Mouse (Mus musculus) heart, embryonic 13.5 days (tissue): ENCODE measurements around the gene Zdhhc17. TPM values are rescaled to one million over a fixed set of nuclear protein-coding genes. Genes with fewer than 3 reads are reported as not detected.
A peak's percentile ranks its signal among the peaks of the same experiment; 100 is the strongest.

Experiments used
- ATAC-seq: fragments of 200-750 bp; cut with Nextera tagmentation; 2 replicates; pipeline ENCODE4 v1.8.0; 2017; ENCODE audit warnings: moderate TSS enrichment; ENCODE audit not compliant: insufficient number of reproducible peaks, low FRiP score, low TSS enrichment; ENCODE audit errors: extremely low read depth
- H3K27ac ChIP-seq: fragments of 300-500 bp; sonication (generic); replicated peaks from 2 replicates; pipeline ENCODE4 v1.5.1; 2015; ENCODE audit warnings: moderate library complexity, mild to moderate bottlenecking, inconsistent platforms
- H3K27me3 ChIP-seq: fragments of 300-500 bp; sonication (generic); replicated peaks from 2 replicates; pipeline ENCODE4 v1.6.1; 2015; ENCODE audit warnings: mild to moderate bottlenecking, inconsistent platforms
- H3K36me3 ChIP-seq: fragments of 300-500 bp; sonication (generic); 2 replicates; pipeline ENCODE4 v1.6.1; 2015; ENCODE audit warnings: mild to moderate bottlenecking, inconsistent platforms
- H3K4me1 ChIP-seq: fragments of 300-500 bp; sonication (generic); 2 replicates; pipeline ENCODE4 v1.6.1; 2015; ENCODE audit warnings: inconsistent platforms
- H3K4me2 ChIP-seq: fragments of 300-500 bp; sonication (generic); 2 replicates; pipeline ENCODE4 v1.6.1; 2015; ENCODE audit warnings: inconsistent platforms, mild to moderate bottlenecking, moderate library complexity
- H3K4me3 ChIP-seq: fragments of 300-500 bp; sonication (generic); 2 replicates; pipeline ENCODE4 v1.5.1; 2015; ENCODE audit warnings: moderate library complexity, mild to moderate bottlenecking, inconsistent platforms
- H3K9ac ChIP-seq: fragments of 300-500 bp; sonication (generic); 2 replicates; pipeline ENCODE4 v1.6.1; 2015; ENCODE audit warnings: inconsistent platforms, mild to moderate bottlenecking, moderate library complexity
- H3K9me3 ChIP-seq: fragments of 300-500 bp; sonication (generic); 2 replicates; pipeline ENCODE4 v1.6.1; 2016; ENCODE audit warnings: inconsistent platforms
- WGBS: fragments of 180-500 bp; shearing (Covaris S2); methylation state at CpG from one replicate; pipeline ENCODE4 v1.1.7; 2015; ENCODE audit warnings: mixed read lengths; 5-methylcytosine and 5-hydroxymethylcytosine counted together
- polyA plus RNA-seq: library from polyadenylated mRNA; unstranded; fragments of >200 nt; fragmentation: Nextera tagmentation; extraction: Ambion mirVana; gene quantifications from 2 replicates; pipeline ENCODE4 v1.2.1, GENCODE M21; 2015

Gene Zdhhc17
- polyA plus RNA-seq, 1 experiment from 2014 or later, result 15.4 TPM

DNA sequence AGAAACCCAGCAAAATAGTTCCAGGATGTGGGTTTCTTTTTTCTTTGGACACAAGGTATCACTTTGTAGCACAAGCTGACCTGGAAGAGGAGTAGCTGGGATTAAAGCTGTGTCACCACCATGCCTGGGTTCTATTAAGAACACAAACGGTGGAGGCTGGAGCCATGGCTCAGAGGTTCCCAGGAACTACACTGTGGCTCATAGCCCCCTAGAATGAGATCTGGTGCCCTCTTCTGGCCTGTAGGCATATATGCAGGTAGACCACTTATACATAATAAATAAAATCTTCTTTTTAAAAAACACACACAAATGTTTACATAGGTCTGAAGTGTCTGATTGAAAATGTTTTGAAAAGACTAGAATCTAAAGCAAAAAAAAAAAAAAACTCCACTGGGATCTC is 33.9 kb downstream of the Zdhhc17 start:
- no peak for ATAC-seq
- 4% methylated on average over 1 of the region's 1 CpGs for WGBS
- Histone ChIP-seq H3K36me3 (peaks cover 49% of the 10 kb centered on the region), H3K27ac (no peak overlapping the region), H3K9me3 (no peaks in the 10 kb centered on the region), H3K4me3 (no peak overlapping the region), H3K4me2 (no peak overlapping the region), H3K4me1 (no peaks in the 10 kb centered on the region), H3K27me3 (no peaks in the 10 kb centered on the region), H3K9ac (no peak overlapping the region)

DNA sequence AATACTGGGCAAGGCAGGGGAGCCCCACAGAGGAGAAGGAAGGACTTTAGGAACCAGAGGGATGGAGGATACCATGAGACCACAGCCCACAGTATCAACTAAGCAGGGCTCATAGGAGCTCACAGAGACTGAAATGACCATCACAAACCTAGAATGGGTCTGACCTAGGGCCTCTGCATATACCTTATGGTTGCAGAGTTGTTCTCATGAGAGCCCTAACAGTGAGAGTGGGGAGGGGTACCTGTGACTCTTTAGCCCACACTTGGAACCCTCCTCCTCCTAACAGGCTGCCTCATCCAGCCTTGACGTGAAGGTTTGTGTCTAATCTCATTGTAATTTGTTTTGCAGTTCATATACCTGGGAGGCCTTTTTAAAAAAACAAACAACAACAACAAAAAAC is 35.1 kb downstream of the Zdhhc17 start:
- H3K27me3 ChIP-seq, result no peaks in the 10 kb centered on the region
- no peak for ATAC-seq
- 73% methylated on average over 1 of the region's 1 CpGs for WGBS

DNA sequence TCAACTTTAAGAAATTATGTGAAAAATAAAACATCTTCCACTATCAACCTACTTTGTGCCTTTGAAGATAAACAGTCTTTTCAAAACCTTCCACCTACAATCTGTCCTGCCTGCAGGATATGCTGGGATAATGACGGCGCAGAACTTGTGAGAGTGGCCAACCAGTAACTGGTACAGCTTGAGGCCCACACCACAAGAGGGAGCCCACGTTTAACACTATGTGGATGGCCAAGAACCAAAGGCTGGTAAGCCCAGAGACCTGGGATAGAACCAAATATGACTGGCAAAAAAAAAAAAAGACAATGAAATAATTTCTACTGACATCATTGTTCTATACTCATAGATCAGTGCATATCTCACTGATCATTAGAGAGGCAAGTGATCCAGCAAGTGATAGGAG is 35.5 kb downstream of the Zdhhc17 start:
- H3K9ac ChIP-seq, result no peak overlapping the region
- no peak for ATAC-seq
- H3K27me3 ChIP-seq, result no peaks in the 10 kb centered on the region
- no peaks in the 10 kb centered on the region for H3K4me1 ChIP-seq
- H3K4me3 ChIP-seq, result no peak overlapping the region
- no peaks in the 10 kb centered on the region for H3K9me3 ChIP-seq
- H3K4me2 ChIP-seq, result no peak overlapping the region
- H3K27ac ChIP-seq, result no peak overlapping the region
- 48% methylated on average over 3 of the region's 3 CpGs for WGBS
- peaks cover 50% of the 10 kb centered on the region for H3K36me3 ChIP-seq

More for the DNA sequence above, 35.1 kb downstream of the Zdhhc17 start:
- Histone ChIP-seq H3K4me1 (no peaks in the 10 kb centered on the region), H3K9ac (no peak overlapping the region), H3K4me2 (no peak overlapping the region), H3K4me3 (no peak overlapping the region), H3K36me3 (peaks cover 48% of the 10 kb centered on the region), H3K9me3 (no peaks in the 10 kb centered on the region), H3K27ac (no peak overlapping the region)

DNA sequence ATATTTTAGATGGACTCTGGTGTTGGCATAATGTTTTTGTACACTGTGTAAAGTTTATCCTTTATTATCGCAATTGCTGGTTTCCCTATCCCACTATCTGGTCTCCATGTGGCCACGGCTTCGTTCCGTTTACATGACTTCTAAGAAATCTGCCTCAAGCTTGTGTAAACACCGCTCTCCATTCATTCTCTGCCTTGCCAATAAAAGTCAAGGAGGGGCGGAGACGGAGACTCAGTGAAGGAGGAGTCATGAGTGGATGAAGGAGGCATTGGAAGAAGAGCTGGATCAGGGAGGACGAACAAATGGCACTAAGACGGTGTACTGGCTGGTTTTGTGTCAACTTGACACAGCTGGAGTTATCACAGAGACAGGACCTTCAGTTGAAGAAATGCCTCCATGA is 37.9 kb downstream of the Zdhhc17 start:
- Histone ChIP-seq H3K4me2 (no peak overlapping the region), H3K36me3 (peaks cover 50% of the 10 kb centered on the region), H3K9ac (no peak overlapping the region), H3K27me3 (no peaks in the 10 kb centered on the region), H3K27ac (no peak overlapping the region), H3K4me1 (no peaks in the 10 kb centered on the region), H3K9me3 (no peaks in the 10 kb centered on the region), H3K4me3 (no peak overlapping the region)
- WGBS, result 80% methylated on average over 9 of the region's 9 CpGs
- ATAC-seq, result no peak

DNA sequence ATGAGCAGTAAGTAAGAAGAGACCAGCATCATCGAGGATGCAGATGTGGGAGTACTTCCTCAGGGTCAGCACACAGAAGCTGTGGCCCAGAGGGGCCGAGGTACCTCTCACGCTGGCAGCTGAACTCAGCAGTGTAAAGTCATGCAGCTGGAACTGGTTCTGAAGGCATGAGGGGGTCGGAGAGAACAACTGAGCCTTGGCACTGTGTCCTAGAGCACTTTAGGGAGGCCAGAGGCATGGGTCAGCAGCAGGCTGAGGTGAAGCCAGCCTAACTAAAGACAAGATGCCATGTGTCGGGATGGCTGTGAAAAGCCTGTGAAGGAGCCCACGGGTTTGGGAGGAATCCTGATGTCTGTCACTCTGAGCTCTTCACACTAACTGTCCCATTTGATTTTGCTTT is 38.5 kb downstream of the Zdhhc17 start:
- Histone ChIP-seq H3K4me2 (no peak overlapping the region), H3K27ac (no peak overlapping the region), H3K4me3 (no peak overlapping the region), H3K4me1 (no peaks in the 10 kb centered on the region), H3K36me3 (peaks cover 48% of the 10 kb centered on the region), H3K9me3 (no peaks in the 10 kb centered on the region), H3K9ac (no peak overlapping the region), H3K27me3 (no peaks in the 10 kb centered on the region)
- ATAC-seq, result no peak
- 77% methylated on average over 6 of the region's 6 CpGs for WGBS

DNA sequence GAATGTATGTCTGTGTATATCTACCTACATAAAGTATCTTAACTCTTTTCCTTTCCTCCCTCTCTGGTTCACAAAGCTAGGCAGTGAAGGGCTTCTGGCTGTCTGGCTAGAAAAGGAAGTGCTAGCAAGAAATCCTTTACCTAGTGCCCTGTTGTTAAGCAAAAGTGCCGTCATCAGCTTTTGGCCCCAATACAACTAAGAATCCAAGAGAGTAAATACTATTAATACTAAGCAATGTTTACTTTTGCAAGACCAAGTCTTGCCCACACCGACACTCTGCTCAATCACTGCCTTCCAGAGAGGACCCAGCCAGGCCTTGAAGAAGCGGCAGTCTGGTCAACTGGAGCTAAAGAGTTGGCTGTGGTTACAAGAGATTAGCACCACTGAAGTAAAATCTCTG is 38.9 kb downstream of the Zdhhc17 start:
- 91% methylated on average over 3 of the region's 3 CpGs for WGBS
- Histone ChIP-seq H3K4me2 (no peak overlapping the region), H3K9ac (no peak overlapping the region), H3K4me1 (no peaks in the 10 kb centered on the region), H3K36me3 (peaks cover 48% of the 10 kb centered on the region), H3K9me3 (no peaks in the 10 kb centered on the region), H3K4me3 (no peak overlapping the region), H3K27ac (no peak overlapping the region), H3K27me3 (no peaks in the 10 kb centered on the region)
- ATAC-seq, result no peak

DNA sequence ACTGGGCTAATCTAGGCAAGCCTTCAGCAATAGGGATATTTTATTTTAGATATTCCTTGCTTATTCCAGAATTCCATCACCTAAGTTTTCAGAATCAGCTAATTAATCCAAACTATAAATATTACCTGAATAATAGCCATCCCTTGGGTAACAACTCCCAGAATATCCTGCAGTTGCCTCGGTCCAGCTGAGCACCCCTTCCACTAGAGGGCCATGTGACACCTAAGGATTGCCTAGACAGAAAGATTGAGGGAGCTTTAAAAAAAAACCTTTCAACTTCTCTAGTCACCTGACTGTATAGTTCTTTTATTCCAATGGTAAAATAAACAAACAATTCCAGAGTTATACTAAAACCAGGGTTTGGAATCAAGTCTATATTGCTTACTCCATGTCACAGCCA is 47.8 kb downstream of the Zdhhc17 start:
- no peak overlapping the region for H3K27ac ChIP-seq
- peaks cover 7% of the 10 kb centered on the region for H3K4me1 ChIP-seq
- H3K27me3 ChIP-seq, result no peaks in the 10 kb centered on the region
- H3K9ac ChIP-seq, result no peak overlapping the region
- H3K4me3 ChIP-seq, result no peak overlapping the region
- no peak for ATAC-seq
- H3K4me2 ChIP-seq, result no peak overlapping the region
- peaks cover 36% of the 10 kb centered on the region for H3K36me3 ChIP-seq
- 33% methylated on average over 1 of the region's 1 CpGs for WGBS
- no peaks in the 10 kb centered on the region for H3K9me3 ChIP-seq

DNA sequence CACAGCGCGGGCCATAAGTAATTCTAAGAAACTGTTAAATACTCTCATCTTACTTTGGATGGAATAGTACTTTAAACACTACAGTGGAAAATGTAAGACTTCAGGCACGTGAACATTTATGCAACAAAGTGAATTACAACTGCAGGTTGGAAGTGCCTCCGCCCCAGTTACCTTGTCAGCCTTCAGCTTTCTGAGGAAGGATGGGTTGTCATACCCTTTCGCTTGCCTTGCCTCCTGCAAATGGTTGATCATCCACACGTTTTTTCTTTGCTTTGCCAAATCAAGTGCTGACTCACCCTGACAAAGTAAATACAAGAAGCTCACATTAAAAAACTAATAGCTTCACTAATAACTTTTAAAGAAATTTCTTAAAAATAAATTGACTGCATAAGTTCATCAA is 49.1 kb downstream of the Zdhhc17 start:
- Histone ChIP-seq H3K4me3 (no peak overlapping the region), H3K27me3 (no peaks in the 10 kb centered on the region), H3K9ac (no peak overlapping the region), H3K27ac (no peak overlapping the region), H3K36me3 (peaks cover 43% of the 10 kb centered on the region), H3K4me2 (no peak overlapping the region), H3K9me3 (no peaks in the 10 kb centered on the region), H3K4me1 (peaks cover 7% of the 10 kb centered on the region)
- no peak for ATAC-seq
- WGBS, result 89% methylated on average over 6 of the region's 6 CpGs

DNA sequence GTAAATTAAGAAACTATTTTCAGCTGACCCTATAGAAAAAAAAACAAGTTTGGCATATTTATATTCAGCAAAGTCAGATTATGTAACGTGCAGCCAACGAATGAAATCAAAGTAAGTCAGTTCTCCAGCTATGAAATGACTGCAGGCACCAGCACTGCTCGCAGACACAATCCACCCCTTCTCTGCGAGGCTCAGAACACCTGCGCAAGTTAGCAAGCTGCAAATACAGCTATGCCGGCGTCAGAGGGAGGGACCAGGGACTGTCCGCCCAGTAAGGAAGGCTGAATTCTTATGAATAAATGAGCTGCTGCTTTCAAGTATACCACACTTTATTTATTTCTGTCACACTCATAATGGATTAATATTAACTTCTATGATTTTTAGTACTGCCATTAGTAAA is 50.2 kb downstream of the Zdhhc17 start:
- H3K36me3 ChIP-seq, result peaks cover 54% of the 10 kb centered on the region
- H3K4me1 ChIP-seq, result peaks cover 7% of the 10 kb centered on the region
- no peaks in the 10 kb centered on the region for H3K9me3 ChIP-seq
- ATAC-seq, result no peak
- 91% methylated on average over 8 of the region's 8 CpGs for WGBS
- no peak overlapping the region for H3K4me3 ChIP-seq
- H3K27ac ChIP-seq, result no peak overlapping the region
- no peaks in the 10 kb centered on the region for H3K27me3 ChIP-seq
- H3K4me2 ChIP-seq, result no peak overlapping the region
- no peak overlapping the region for H3K9ac ChIP-seq

DNA sequence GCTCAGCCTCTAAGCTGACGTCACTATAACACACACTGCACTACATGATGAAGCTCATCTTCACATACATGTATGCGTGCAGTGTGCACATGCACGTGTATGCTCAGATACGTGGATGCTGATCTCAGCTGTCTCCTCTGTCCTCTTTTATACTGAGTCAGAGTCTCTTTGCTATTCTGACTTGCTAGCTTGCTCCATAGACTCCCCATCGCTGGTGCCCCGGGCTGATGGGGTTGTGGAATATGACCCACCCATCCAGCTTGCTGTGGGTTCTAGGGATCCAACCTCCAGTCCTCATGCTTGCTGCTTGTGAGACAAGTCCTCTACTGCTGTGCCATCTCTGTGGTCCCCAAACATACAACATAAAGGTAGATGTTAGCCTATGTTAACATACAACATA is 51.1 kb downstream of the Zdhhc17 start:
- H3K36me3 ChIP-seq, result peaks cover 56% of the 10 kb centered on the region
- 87% methylated on average over 6 of the region's 6 CpGs for WGBS
- ATAC-seq, result no peak

DNA sequence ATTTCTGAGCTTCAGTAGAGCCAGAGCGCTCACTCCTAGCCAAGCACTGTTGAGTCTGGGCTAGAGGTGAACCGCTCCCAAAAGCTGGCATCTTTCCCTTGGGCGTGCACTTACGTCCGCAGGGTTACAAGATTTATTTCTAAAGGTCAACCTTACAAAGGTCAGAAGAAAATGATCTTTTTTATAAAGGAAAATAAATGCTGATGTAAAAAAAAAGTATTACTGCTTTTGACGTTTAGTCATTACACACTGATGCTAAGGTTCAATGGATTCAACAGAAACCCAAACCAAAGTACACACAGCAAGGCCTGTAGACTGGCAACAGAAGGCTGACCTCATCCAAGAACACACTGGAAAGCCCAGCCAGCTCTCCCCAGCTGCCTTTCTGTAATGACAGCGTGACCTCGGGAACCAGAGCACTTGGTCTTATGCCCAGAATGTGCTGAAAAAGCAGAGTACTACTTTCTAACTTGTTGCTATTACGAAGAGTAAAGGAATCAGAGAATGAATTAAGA is 56.9 kb downstream of the Zdhhc17 start:
- 59% methylated on average over 9 of the region's 9 CpGs for WGBS
- H3K4me1 ChIP-seq, result peaks cover 23% of the 10 kb centered on the region
- no peak overlapping the region for H3K4me2 ChIP-seq
- H3K9ac ChIP-seq, result no peak overlapping the region
- peak overlapping the region; percentile 86 for H3K27ac ChIP-seq
- ATAC-seq, result peak; percentile 80; the same call in 1 of the 2 replicates
- no peaks in the 10 kb centered on the region for H3K27me3 ChIP-seq
- H3K36me3 ChIP-seq, result peaks cover 51% of the 10 kb centered on the region
- no peaks in the 10 kb centered on the region for H3K9me3 ChIP-seq
- H3K4me3 ChIP-seq, result no peak overlapping the region

More for the DNA sequence above, 51.1 kb downstream of the Zdhhc17 start:
- Histone ChIP-seq H3K4me2 (no peak overlapping the region), H3K9me3 (no peaks in the 10 kb centered on the region), H3K27me3 (no peaks in the 10 kb centered on the region), H3K27ac (no peak overlapping the region), H3K4me3 (no peak overlapping the region), H3K9ac (no peak overlapping the region), H3K4me1 (peaks cover under 1% of the 10 kb centered on the region)

DNA sequence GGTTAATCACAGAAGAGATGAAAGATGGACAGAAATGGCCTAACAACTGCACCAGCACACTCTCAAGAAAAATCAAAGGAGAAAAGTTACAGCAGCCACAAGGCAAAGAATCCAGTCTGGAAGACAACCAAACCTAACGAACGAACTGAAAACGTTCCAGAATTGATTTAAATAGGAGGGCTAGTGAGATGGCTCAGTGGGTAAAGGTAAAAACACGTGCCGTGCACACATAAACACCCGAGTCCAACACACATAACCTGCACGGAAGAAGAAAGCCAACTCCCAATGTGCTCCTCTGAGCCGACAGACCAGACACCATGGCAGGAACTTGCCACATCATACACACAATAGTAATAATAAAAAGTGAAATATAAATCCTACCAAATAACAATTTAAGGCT is 57.7 kb downstream of the Zdhhc17 start:
- H3K4me1 ChIP-seq, result peaks cover 23% of the 10 kb centered on the region
- peaks cover 52% of the 10 kb centered on the region for H3K36me3 ChIP-seq
- H3K27me3 ChIP-seq, result no peaks in the 10 kb centered on the region
- no peak overlapping the region for H3K4me2 ChIP-seq
- ATAC-seq, result no peak
- H3K9me3 ChIP-seq, result no peaks in the 10 kb centered on the region
- no peak overlapping the region for H3K9ac ChIP-seq
- H3K4me3 ChIP-seq, result no peak overlapping the region
- WGBS, result 85% methylated on average over 8 of the region's 8 CpGs
- H3K27ac ChIP-seq, result peak overlapping the region; percentile 86
